Mouse (Mus musculus) lung, embryonic 16.5 days (tissue): ENCODE measurements around the gene Lrrc75b. TPM values are rescaled to one million over a fixed set of nuclear protein-coding genes. Genes with fewer than 3 reads are reported as not detected.
"Not testable (repeated sequence)": the region's sequence is repeated elsewhere in the genome, so short reads cannot be mapped to it uniquely, and the experiment has no call there.

ENCODE experiments used
- ATAC-seq: fragments of 200-750 bp; cut with Nextera tagmentation; 2 replicates; pipeline ENCODE4 v1.8.0; 2017; ENCODE audit warnings: low read depth, mild to moderate bottlenecking, moderate library complexity
- H3K27ac ChIP-seq: fragments of 300-500 bp; sonication (generic); 2 replicates; pipeline ENCODE4 v1.5.1; 2014; ENCODE audit warnings: mild to moderate bottlenecking, control low read depth, low read length
- H3K27me3 ChIP-seq: fragments of 300-500 bp; sonication (generic); 2 replicates; pipeline ENCODE4 v1.6.1; 2014; ENCODE audit warnings: low read depth, low read length, mixed read lengths; ENCODE audit not compliant: control insufficient read depth, insufficient read depth
- H3K36me3 ChIP-seq: fragments of 300-500 bp; sonication (generic); 2 replicates; pipeline ENCODE4 v1.6.1; 2014; ENCODE audit warnings: low read length; ENCODE audit not compliant: control insufficient read depth, insufficient read depth
- H3K4me1 ChIP-seq: fragments of 300-500 bp; sonication (generic); replicated peaks from 2 replicates; pipeline ENCODE4 v1.6.1; 2014; ENCODE audit warnings: low read length, mixed read lengths; ENCODE audit not compliant: control insufficient read depth, insufficient read depth
- H3K4me2 ChIP-seq: fragments of 300-500 bp; sonication (generic); 2 replicates; pipeline ENCODE4 v1.6.1; 2014; ENCODE audit warnings: low read depth, low read length, control low read depth
- H3K4me3 ChIP-seq: fragments of 300-500 bp; sonication (generic); 2 replicates; pipeline ENCODE4 v1.5.1; 2014; ENCODE audit warnings: mild to moderate bottlenecking, low read length, control low read depth
- H3K9ac ChIP-seq: fragments of 300-500 bp; sonication (generic); 2 replicates; pipeline ENCODE4 v1.6.1; 2014; ENCODE audit warnings: low read length, control low read depth
- H3K9me3 ChIP-seq: fragments of 300-500 bp; sonication (generic); 2 replicates; pipeline ENCODE4 v1.6.1; 2016; ENCODE audit warnings: low read length; ENCODE audit not compliant: control insufficient read depth
- WGBS: fragments of 180-500 bp; shearing (Covaris S2); extraction: QIAGEN DNeasy Blood & Tissue Kit; methylation state at CpG from one replicate; pipeline ENCODE4 v1.1.7; 2014; 5-methylcytosine and 5-hydroxymethylcytosine counted together
- polyA plus RNA-seq: library from polyadenylated mRNA; unstranded; fragments of >200 nt; fragmentation: Nextera tagmentation; extraction: Ambion mirVana; gene quantifications from 2 replicates; pipeline ENCODE4 v1.2.1, GENCODE M21; 2015

Lrrc75b gene
- polyA plus RNA-seq, 1 experiment from 2014 or later: 1.7 TPM

DNA sequence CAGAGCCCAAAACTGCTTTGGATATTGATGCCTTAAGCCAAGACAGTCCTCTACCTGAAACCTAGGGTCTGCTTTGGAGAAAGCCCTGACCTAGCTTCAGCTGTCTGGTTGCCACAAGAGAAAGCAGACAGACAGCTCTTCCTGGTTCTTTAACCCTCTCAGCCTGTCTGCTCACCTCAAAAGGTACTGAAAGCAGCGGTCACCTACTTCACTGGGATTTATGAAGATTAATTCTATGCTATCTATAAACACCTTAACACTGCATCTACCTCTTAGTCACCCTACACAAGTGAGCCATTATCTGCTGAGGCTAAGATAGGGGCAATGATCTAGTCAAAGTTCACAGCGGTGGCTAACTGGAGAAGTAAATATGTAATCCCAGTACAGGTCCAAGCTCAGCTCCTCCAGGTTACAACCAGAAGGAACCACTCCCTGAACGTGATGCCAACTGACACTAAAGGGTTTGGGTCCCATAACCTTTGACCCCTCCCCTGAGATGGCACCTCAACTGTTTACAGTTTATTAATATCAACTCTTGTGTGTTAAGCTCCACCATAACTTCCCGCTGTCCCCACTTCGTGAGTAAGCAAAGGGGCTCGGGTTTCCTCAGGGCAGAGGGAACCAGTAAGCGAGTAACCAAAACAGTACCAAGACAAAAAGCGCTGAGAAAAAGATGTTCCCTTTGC, 43.9 kb downstream of the Lrrc75b start:
- ATAC-seq: no peak
- H3K27me3 ChIP-seq: no peaks in the 10 kb centered on the region
- H3K27ac ChIP-seq: peak overlapping the region; percentile 99
- peak overlapping the region; percentile 76 for H3K4me2 ChIP-seq
- WGBS: 21% methylated on average over 8 of the region's 8 CpGs
- H3K9ac ChIP-seq: peak overlapping the region; percentile 94
- no peaks in the 10 kb centered on the region for H3K9me3 ChIP-seq
- peaks cover 10% of the 10 kb centered on the region for H3K36me3 ChIP-seq
- peak overlapping the region; percentile 86 for H3K4me3 ChIP-seq
- H3K4me1 ChIP-seq: peaks cover 18% of the 10 kb centered on the region

DNA sequence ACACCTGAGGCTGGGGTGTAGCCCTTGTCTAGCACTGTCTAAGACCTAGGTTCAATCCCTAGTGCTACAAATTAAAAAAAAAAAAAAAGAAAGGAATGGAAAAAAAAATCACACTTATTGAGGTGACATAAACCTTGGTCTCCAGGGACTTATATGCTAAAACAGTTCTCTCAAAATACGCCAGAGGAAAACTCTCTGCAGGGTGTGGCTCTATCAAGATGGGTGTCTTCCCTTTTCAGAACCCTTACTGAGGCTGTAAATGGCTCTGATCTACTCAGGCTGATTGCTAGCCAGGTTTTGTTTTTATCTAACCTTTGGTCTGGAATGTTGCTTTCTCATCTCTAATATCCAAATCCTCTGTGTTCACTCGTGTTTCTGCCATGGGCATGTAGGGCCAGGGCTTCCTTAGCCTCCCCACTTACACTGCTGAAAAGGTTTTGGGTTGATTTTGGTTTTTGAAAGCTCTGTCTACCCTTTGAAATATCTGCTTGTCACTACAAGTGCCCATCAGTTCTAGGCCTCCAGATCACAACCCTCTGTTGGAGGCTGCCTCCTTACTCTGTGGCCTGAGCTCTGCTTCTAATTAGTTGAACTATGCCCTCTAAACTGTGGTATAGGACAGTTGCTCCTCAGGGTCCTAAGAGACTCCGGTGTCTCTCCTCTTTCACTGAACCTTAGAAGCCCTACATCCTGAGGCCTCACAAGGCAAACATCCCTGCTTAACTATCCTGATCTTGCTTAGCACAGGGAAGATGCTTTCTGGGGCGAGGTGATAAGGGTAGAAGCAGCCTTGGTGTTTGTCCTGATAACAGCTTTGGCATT, 44.7 kb downstream of the Lrrc75b start:
- 73% methylated on average over 4 of the region's 4 CpGs for WGBS
- peak overlapping the region; percentile 94 for H3K9ac ChIP-seq
- no peak overlapping the region for H3K27ac ChIP-seq
- H3K4me2 ChIP-seq: peak overlapping the region; percentile 76
- no peak for ATAC-seq
- no peaks in the 10 kb centered on the region for H3K27me3 ChIP-seq
- peaks cover 18% of the 10 kb centered on the region for H3K4me1 ChIP-seq
- no peaks in the 10 kb centered on the region for H3K9me3 ChIP-seq
- H3K36me3 ChIP-seq: peaks cover 9% of the 10 kb centered on the region; the same call in 1 of the 2 replicates
- H3K4me3 ChIP-seq: peak overlapping the region; percentile 86; the same call in 1 of the 2 replicates

DNA sequence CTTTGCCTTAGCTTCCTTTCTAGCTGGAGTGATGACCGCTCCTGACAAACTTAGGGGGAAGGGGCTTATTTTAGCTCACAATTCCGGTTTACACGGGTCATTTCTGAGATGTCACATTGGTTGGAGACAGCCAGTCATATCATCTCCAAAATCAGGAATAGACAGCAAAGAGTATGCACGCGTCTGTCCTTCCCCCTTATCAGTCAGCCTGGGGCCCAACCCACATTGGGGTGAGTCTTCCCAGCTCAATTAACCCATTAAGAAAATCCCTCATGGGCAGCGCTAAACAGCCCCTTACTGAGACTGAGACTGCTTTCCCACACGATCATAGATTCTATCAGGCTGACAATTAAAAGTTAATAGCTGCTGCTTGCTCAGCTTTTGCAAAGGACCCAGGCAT, 45.8 kb downstream of the Lrrc75b start:
- H3K9ac ChIP-seq: no peak overlapping the region
- H3K36me3 ChIP-seq: peaks cover 12% of the 10 kb centered on the region
- H3K4me1 ChIP-seq: peaks cover 18% of the 10 kb centered on the region
- H3K4me2 ChIP-seq: no peak overlapping the region
- 59% methylated on average over 7 of the region's 7 CpGs for WGBS
- H3K27me3 ChIP-seq: no peaks in the 10 kb centered on the region
- H3K9me3 ChIP-seq: no peaks in the 10 kb centered on the region
- H3K27ac ChIP-seq: no peak overlapping the region
- ATAC-seq: no peak
- H3K4me3 ChIP-seq: no peak overlapping the region

DNA sequence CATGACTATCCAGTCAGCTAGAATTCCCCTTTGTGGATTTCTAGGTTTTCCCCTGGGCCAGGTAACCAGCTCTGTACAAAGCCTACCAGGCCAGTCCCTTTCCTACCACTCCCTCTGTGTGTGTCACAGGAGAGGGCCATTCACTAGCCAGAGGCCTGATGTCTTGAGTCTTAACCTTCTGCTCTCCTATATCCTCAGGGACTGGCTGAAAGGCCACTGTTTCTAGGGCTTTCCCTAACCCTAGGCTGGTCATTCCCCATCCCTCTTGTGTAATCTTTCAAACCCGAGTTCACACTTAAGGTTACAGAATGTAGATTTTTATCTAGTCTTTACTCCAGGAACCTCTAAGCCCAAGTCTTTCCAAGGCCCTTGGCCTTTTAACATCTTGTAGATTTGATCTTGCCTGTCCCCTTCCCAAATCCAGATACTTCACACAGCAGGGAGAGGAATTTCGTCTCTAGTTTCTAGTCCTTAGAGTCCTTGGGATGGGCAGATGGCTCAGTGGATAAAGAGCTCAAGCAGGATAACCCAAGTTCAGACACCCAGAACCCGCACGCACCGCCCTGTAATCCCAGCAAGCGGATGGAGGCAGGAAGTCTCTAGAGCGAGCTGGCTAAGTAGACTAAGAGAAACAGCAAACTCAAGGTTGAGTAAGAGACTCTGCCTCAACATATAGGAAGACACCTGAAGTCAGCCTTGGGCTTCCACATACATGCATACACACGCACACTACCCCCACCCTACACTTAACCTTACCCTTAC, 46.6 kb downstream of the Lrrc75b start:
- H3K9me3 ChIP-seq: no peaks in the 10 kb centered on the region
- no peak overlapping the region for H3K4me3 ChIP-seq
- H3K4me1 ChIP-seq: peaks cover 9% of the 10 kb centered on the region
- no peak overlapping the region for H3K27ac ChIP-seq
- WGBS: 91% methylated on average over 8 of the region's 8 CpGs
- ATAC-seq: no peak
- H3K9ac ChIP-seq: no peak overlapping the region
- peaks cover 17% of the 10 kb centered on the region for H3K36me3 ChIP-seq
- H3K27me3 ChIP-seq: no peaks in the 10 kb centered on the region
- H3K4me2 ChIP-seq: no peak overlapping the region

DNA sequence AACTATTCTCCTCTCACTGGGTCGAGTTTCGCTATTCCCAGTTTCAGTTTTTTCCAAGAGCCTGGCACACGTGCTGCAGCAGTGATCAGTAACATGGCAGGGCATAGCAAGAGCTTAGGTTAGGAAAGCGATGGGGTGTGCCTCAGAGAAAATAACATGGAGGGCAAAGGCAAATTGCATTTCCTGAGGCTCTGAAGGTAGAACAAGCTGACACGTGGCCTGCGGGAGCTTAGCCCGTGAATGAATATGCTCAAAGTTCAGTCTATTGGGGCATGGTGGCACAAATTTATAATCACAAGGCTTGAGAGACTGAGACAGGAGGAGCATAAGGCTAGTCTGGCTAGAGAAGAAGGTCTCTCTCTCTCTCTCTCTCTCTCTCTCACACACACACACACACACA, 47.3 kb downstream of the Lrrc75b start:
- WGBS: 86% methylated on average over 7 of the region's 7 CpGs
- H3K27ac ChIP-seq: no peak overlapping the region
- ATAC-seq: no peak

DNA sequence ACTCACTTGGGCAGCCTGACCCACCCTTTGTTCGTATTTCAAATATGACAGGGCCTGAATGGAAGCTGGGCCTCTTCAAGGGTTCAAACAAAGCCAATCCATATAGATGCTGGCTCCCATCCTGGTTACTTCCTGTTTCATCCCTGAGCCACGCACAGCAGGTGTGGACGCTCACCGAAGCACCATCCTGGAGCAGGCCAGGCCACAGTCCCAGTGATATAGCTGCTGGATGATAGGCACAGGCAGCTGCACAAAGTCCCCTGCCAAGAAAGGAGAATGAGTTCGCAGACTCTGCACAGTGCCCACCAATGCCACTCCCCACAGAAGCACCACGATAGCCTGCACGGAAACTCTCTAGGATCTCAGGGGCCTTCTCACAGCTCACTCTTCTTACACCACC, 48.2 kb downstream of the Lrrc75b start:
- Histone ChIP-seq H3K4me2 (no peak overlapping the region), H3K36me3 (peaks cover 25% of the 10 kb centered on the region), H3K9me3 (no peaks in the 10 kb centered on the region), H3K27ac (no peak overlapping the region), H3K4me3 (no peak overlapping the region), H3K27me3 (no peaks in the 10 kb centered on the region), H3K9ac (no peak overlapping the region), H3K4me1 (peaks cover 9% of the 10 kb centered on the region)
- no peak for ATAC-seq
- 87% methylated on average over 7 of the region's 7 CpGs for WGBS

More for the DNA sequence above, 47.3 kb downstream of the Lrrc75b start:
- Histone ChIP-seq H3K9me3 (no peaks in the 10 kb centered on the region), H3K4me3 (no peak overlapping the region), H3K9ac (no peak overlapping the region), H3K36me3 (peaks cover 22% of the 10 kb centered on the region), H3K27me3 (no peaks in the 10 kb centered on the region), H3K4me1 (peaks cover 9% of the 10 kb centered on the region), H3K4me2 (no peak overlapping the region)

DNA sequence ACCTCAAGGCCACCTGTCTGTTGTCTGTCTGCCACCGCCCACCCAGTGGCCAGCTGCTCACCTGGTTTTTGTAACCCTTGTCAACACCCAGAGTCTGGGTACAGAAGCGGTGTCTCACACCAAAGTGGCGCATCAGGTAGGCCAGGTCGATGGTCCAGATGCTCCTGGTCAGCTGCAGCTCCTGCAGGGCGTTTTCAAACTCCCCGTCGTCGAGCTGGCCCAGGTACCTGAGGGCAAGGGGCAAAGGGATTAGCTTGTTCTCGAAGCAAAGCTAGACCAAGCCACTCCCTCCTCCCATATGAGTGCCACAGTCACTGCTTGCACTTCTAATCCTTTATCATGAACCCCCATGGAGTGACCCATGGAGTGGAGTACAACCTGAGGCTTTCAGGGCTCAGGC, 49.1 kb downstream of the Lrrc75b start:
- Histone ChIP-seq H3K36me3 (peaks cover 25% of the 10 kb centered on the region), H3K27ac (no peak overlapping the region)
- WGBS: 85% methylated on average over 9 of the region's 9 CpGs

DNA sequence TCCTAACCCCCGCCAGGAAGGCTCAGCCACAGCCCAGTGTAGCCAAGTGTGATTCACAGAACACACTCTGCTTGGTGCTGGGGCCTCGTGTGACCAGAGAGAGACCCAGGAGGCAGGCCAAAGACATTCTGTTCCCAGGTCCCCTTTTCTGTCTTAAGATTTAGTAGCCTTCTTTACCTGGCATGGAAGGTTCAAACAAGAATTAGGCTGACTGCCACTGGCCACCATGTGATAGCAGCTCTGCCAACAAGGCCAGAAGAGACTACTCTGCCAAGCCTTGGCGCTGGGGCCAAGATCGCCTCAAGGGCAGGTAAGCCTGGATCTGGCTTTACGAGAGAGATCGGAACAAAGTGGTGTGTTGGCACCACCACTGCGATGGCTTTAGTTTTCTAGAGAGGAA, 49.7 kb downstream of the Lrrc75b start:
- WGBS: 93% methylated on average over 7 of the region's 7 CpGs
- Histone ChIP-seq H3K9ac (no peak overlapping the region), H3K27ac (no peak overlapping the region), H3K4me1 (no peaks in the 10 kb centered on the region), H3K4me3 (no peak overlapping the region), H3K4me2 (no peak overlapping the region), H3K27me3 (no peaks in the 10 kb centered on the region), H3K9me3 (no peaks in the 10 kb centered on the region), H3K36me3 (peaks cover 25% of the 10 kb centered on the region)
- no peak for ATAC-seq

More for the DNA sequence above, 49.1 kb downstream of the Lrrc75b start:
- Histone ChIP-seq H3K9ac (no peak overlapping the region), H3K4me2 (no peak overlapping the region), H3K27me3 (no peaks in the 10 kb centered on the region), H3K4me3 (no peak overlapping the region), H3K9me3 (no peaks in the 10 kb centered on the region), H3K4me1 (peaks cover 5% of the 10 kb centered on the region)
- no peak for ATAC-seq

DNA sequence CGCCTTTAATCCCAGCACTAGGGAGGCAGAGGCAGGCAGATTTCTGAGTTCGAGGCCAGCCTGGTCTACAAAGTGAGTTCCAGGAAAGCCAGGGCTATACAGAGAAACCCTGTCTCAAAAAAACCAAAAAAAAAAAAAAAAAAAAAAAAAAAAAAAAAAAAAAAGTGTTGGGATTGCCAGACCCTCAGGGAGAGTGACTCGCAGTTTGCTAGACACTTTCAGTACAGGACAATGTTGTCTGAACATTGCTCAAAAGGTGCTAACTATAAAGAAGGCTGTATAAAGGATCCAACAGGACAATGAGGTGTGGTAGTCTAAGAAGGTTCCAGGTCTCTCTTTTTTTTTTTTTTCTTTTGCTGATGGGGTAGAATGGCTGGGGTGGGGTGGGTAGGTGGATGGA, 54.2 kb downstream of the Lrrc75b start:
- WGBS: 88% methylated on average over 3 of the region's 3 CpGs
- H3K27me3 ChIP-seq, H3K9me3 ChIP-seq, H3K4me2 ChIP-seq, H3K9ac ChIP-seq, H3K27ac ChIP-seq, H3K4me1 ChIP-seq, ATAC-seq, H3K4me3 ChIP-seq: not testable (repeated sequence)
- peaks cover 21% of the 10 kb centered on the region for H3K36me3 ChIP-seq
